Mouse (Mus musculus): ENCODE results near the gene Thrb.

The Thrb gene

GRCm38 (mm10) chr14:17659686-17660328 lies at the start of gene Thrb:
Gene Thrb, plus strand, starts transcription at chr14:17660261.
- peak; percentile 33 to 47 for DNase-seq (ENCODE audit: low spot score in 2 of 2)

GRCm38 (mm10) chr14:17621671-17622070 lies 38.4 kb upstream of the Thrb start:
- peak; percentile 46 to 72 for DNase-seq (ENCODE audit: low spot score in 2 of 2)

- DNase-seq (ENCODE audit: low spot score in 2 of 2), result no peak
Observed at GRCm38 (mm10) chr14:17623936-17624335, 36.1 kb upstream of the Thrb start.

GRCm38 (mm10) chr14:17629215-17629614 lies 30.8 kb upstream of the Thrb start:
- no peak for DNase-seq (ENCODE audit: low spot score in 2 of 2)

- peak; percentile 67 to 75 for DNase-seq (ENCODE audit: low spot score in 2 of 2)
Observed at GRCm38 (mm10) chr14:17632887-17633522, 27.1 kb upstream of the Thrb start.

GRCm38 (mm10) chr14:17636971-17637370 lies 23.1 kb upstream of the Thrb start:
- DNase-seq (ENCODE audit: low spot score in 2 of 2), result no peak

- peak in 1 of 2 experiments; percentile 44 for DNase-seq (ENCODE audit: low spot score in 2 of 2)
Observed at GRCm38 (mm10) chr14:17641770-17642169, 18.3 kb upstream of the Thrb start.

GRCm38 (mm10) chr14:17655084-17655483 lies 5.0 kb upstream of the Thrb start:
- DNase-seq (ENCODE audit: low spot score in 2 of 2), result no peak

- DNase-seq (ENCODE audit: low spot score in 2 of 2), result peak; percentile 91 to 93
Observed at GRCm38 (mm10) chr14:17659031-17659430, 1.0 kb upstream of the Thrb start.

- DNase-seq (ENCODE audit: low spot score in 2 of 2), result peak; percentile 85 to 88
Observed at GRCm38 (mm10) chr14:17660329-17661099, 453 bp downstream of the Thrb start.

- DNase-seq (ENCODE audit: low spot score in 2 of 2), result peak; percentile 66 to 73
Observed at GRCm38 (mm10) chr14:17661100-17661521, 1.1 kb downstream of the Thrb start.

- DNase-seq (ENCODE audit: low spot score in 2 of 2), result no peak
Observed at GRCm38 (mm10) chr14:17662087-17662486, 2.0 kb downstream of the Thrb start.

- no peak for DNase-seq (ENCODE audit: low spot score in 2 of 2)
Observed at GRCm38 (mm10) chr14:17674335-17674734, 14.3 kb downstream of the Thrb start.

- no peak for DNase-seq (ENCODE audit: low spot score in 2 of 2)
Observed at GRCm38 (mm10) chr14:17675214-17675613, 15.2 kb downstream of the Thrb start.

- DNase-seq (ENCODE audit: low spot score in 2 of 2), result no peak
Observed at GRCm38 (mm10) chr14:17681479-17681878, 21.4 kb downstream of the Thrb start.

GRCm38 (mm10) chr14:17684881-17685280 lies 24.8 kb downstream of the Thrb start:
- peak in 1 of 2 experiments; percentile 11 for DNase-seq (ENCODE audit: low spot score in 2 of 2)

- DNase-seq (ENCODE audit: low spot score in 2 of 2), result peak in 1 of 2 experiments; percentile 7
Observed at GRCm38 (mm10) chr14:17685491-17685890, 25.4 kb downstream of the Thrb start.

GRCm38 (mm10) chr14:17686939-17687338 lies 26.9 kb downstream of the Thrb start:
- peak in 1 of 2 experiments; percentile 11 for DNase-seq (ENCODE audit: low spot score in 2 of 2)

- DNase-seq (ENCODE audit: low spot score in 2 of 2), result no peak
Observed at GRCm38 (mm10) chr14:17691246-17691645, 31.2 kb downstream of the Thrb start.

- no peak for DNase-seq (ENCODE audit: low spot score in 2 of 2)
Observed at GRCm38 (mm10) chr14:17695526-17695925, 35.5 kb downstream of the Thrb start.

GRCm38 (mm10) chr14:17697920-17698632 lies 38.0 kb downstream of the Thrb start:
- DNase-seq (ENCODE audit: low spot score in 2 of 2), result peak in 1 of 2 experiments; percentile 13

- DNase-seq (ENCODE audit: low spot score in 2 of 2), result peak in 1 of 2 experiments; percentile 7
Observed at GRCm38 (mm10) chr14:17700228-17700627, 40.2 kb downstream of the Thrb start.
